Mouse (Mus musculus) neural tube, embryonic 14.5 days (tissue): Measurements from ENCODE around the gene Gpbar1. TPM values are rescaled to one million over a fixed set of nuclear protein-coding genes. Genes with fewer than 3 reads are reported as not detected.

ENCODE experiments used
- ATAC-seq: fragments of 200-750 bp; cut with Nextera tagmentation; 2 replicates; pipeline ENCODE4 v1.8.0; 2017; ENCODE audit warnings: low read depth, mild to moderate bottlenecking, moderate TSS enrichment, moderate library complexity
- H3K27ac ChIP-seq: fragments of 300-500 bp; sonication (generic); 2 replicates; pipeline ENCODE4 v1.5.1; 2014; ENCODE audit warnings: low read depth, mild to moderate bottlenecking, control low read depth, low read length, moderate library complexity, mixed read lengths
- H3K27me3 ChIP-seq: fragments of 300-500 bp; sonication (generic); 2 replicates; pipeline ENCODE4 v1.6.1; 2014; ENCODE audit warnings: low read length; ENCODE audit not compliant: control insufficient read depth, insufficient read depth
- H3K36me3 ChIP-seq: fragments of 300-500 bp; sonication (generic); 2 replicates; pipeline ENCODE4 v1.6.1; 2014; ENCODE audit warnings: low read length, mixed read lengths; ENCODE audit not compliant: control insufficient read depth, insufficient read depth
- H3K4me1 ChIP-seq: fragments of 300-500 bp; sonication (generic); 2 replicates; pipeline ENCODE4 v1.6.1; 2014; ENCODE audit warnings: low read length; ENCODE audit not compliant: control insufficient read depth, insufficient read depth
- H3K4me2 ChIP-seq: fragments of 300-500 bp; sonication (generic); 2 replicates; pipeline ENCODE4 v1.6.1; 2014; ENCODE audit warnings: mild to moderate bottlenecking, low read depth, low read length, control low read depth
- H3K4me3 ChIP-seq: fragments of 300-500 bp; sonication (generic); 2 replicates; pipeline ENCODE4 v1.5.1; 2014; ENCODE audit warnings: low read depth, low read length, control low read depth, mixed read lengths
- H3K9ac ChIP-seq: fragments of 300-500 bp; sonication (generic); replicated peaks from 2 replicates; pipeline ENCODE4 v1.6.1; 2014; ENCODE audit warnings: low read depth, mild to moderate bottlenecking, control low read depth, low read length, mixed read lengths
- H3K9me3 ChIP-seq: fragments of 300-500 bp; sonication (generic); 2 replicates; pipeline ENCODE4 v1.6.1; 2016; ENCODE audit warnings: low read length; ENCODE audit not compliant: control insufficient read depth
- WGBS: fragments of 180-500 bp; shearing (Covaris S2); extraction: QIAGEN DNeasy Blood & Tissue Kit; methylation state at CpG from one replicate; pipeline ENCODE4 v1.1.7; 2014; 5-methylcytosine and 5-hydroxymethylcytosine counted together
- polyA plus RNA-seq: library from polyadenylated mRNA; unstranded; fragments of >200 nt; fragmentation: Nextera tagmentation; extraction: Ambion mirVana; gene quantifications from 2 replicates; pipeline ENCODE4 v1.2.1, GENCODE M21; 2014

Gpbar1 gene
- polyA plus RNA-seq, 1 experiment from 2014 or later, result not detected

- no peaks in the 10 kb centered on the region for H3K9me3 ChIP-seq
- no peaks in the 10 kb centered on the region for H3K27me3 ChIP-seq
- no peaks in the 10 kb centered on the region for H3K36me3 ChIP-seq
- peaks cover 10% of the 10 kb centered on the region for H3K4me1 ChIP-seq
- H3K4me3 ChIP-seq, result no peak overlapping the region
- H3K4me2 ChIP-seq, result no peak overlapping the region
- 89% methylated on average over 5 of the region's 5 CpGs for WGBS
- no peak for ATAC-seq
- no peak overlapping the region for H3K27ac ChIP-seq
- H3K9ac ChIP-seq, result no peak overlapping the region
These were observed 11.8 kb downstream of the Gpbar1 start for GRCm38 (mm10) chr1:74290141-74290540.

GRCm38 (mm10) chr1:74292331-74293020, 14.1 kb downstream of the Gpbar1 start:
- H3K4me1 ChIP-seq, result peaks cover 13% of the 10 kb centered on the region; the same call in 1 of the 2 replicates
- H3K9ac ChIP-seq, result no peak overlapping the region
- no peak overlapping the region for H3K4me3 ChIP-seq
- H3K27me3 ChIP-seq, result no peaks in the 10 kb centered on the region
- H3K4me2 ChIP-seq, result no peak overlapping the region
- H3K36me3 ChIP-seq, result 0 out of 2 replicates have a peak, but pooled peaks cover 3% of the 10 kb centered on the region
- no peak for ATAC-seq
- WGBS, result 88% methylated on average over 11 of the region's 11 CpGs
- no peaks in the 10 kb centered on the region for H3K9me3 ChIP-seq
- H3K27ac ChIP-seq, result no peak overlapping the region

- Histone ChIP-seq H3K9me3 (no peaks in the 10 kb centered on the region), H3K4me2 (no peak overlapping the region), H3K4me1 (peaks cover 13% of the 10 kb centered on the region; the same call in 1 of the 2 replicates), H3K36me3 (peaks cover 3% of the 10 kb centered on the region; the same call in 1 of the 2 replicates), H3K9ac (no peak overlapping the region), H3K27me3 (no peaks in the 10 kb centered on the region), H3K4me3 (no peak overlapping the region), H3K27ac (no peak overlapping the region)
- WGBS, result 87% methylated on average over 8 of the region's 8 CpGs
- ATAC-seq, result no peak
These were observed 15.1 kb downstream of the Gpbar1 start for GRCm38 (mm10) chr1:74293306-74293960.

- peaks cover 3% of the 10 kb centered on the region; the same call in 1 of the 2 replicates for H3K36me3 ChIP-seq
- H3K9ac ChIP-seq, result no peak overlapping the region
- no peak overlapping the region for H3K27ac ChIP-seq
- H3K4me3 ChIP-seq, result no peak overlapping the region
- WGBS, result 88% methylated on average over 3 of the region's 3 CpGs
- ATAC-seq, result no peak
- H3K27me3 ChIP-seq, result no peaks in the 10 kb centered on the region
- no peaks in the 10 kb centered on the region for H3K9me3 ChIP-seq
- peaks cover 13% of the 10 kb centered on the region; the same call in 1 of the 2 replicates for H3K4me1 ChIP-seq
- H3K4me2 ChIP-seq, result no peak overlapping the region
These were observed 15.8 kb downstream of the Gpbar1 start for GRCm38 (mm10) chr1:74294090-74294643.

- Histone ChIP-seq H3K27ac (peak overlapping the region; percentile 82), H3K9ac (no peak overlapping the region), H3K4me2 (no peak overlapping the region), H3K4me3 (no peak overlapping the region), H3K27me3 (no peaks in the 10 kb centered on the region), H3K9me3 (no peaks in the 10 kb centered on the region), H3K36me3 (peaks cover 3% of the 10 kb centered on the region; the same call in 1 of the 2 replicates), H3K4me1 (peaks cover 13% of the 10 kb centered on the region; the same call in 1 of the 2 replicates)
- 85% methylated on average over 6 of the region's 6 CpGs for WGBS
- ATAC-seq, result 0 out of 2 replicates have a peak, but pooled peaks have one; percentile 18
These were observed 16.5 kb downstream of the Gpbar1 start for GRCm38 (mm10) chr1:74294733-74295455.

- 16% methylated on average over 9 of the region's 9 CpGs for WGBS
- Histone ChIP-seq H3K36me3 (peaks cover 3% of the 10 kb centered on the region; the same call in 1 of the 2 replicates), H3K27me3 (no peaks in the 10 kb centered on the region), H3K4me1 (peaks cover 10% of the 10 kb centered on the region; the same call in 1 of the 2 replicates), H3K4me2 (peak overlapping the region; percentile 22; the same call in 1 of the 2 replicates), H3K27ac (peak overlapping the region; percentile 82), H3K4me3 (no peak overlapping the region), H3K9ac (0 out of 2 replicates have a peak overlapping the region, but pooled peaks have one; percentile 21), H3K9me3 (no peaks in the 10 kb centered on the region)
- ATAC-seq, result peak; percentile 88
These were observed 17.3 kb downstream of the Gpbar1 start for GRCm38 (mm10) chr1:74295456-74296171.

- 70% methylated on average over 6 of the region's 6 CpGs for WGBS
- Histone ChIP-seq H3K9ac (no peak overlapping the region), H3K36me3 (peaks cover 3% of the 10 kb centered on the region; the same call in 1 of the 2 replicates), H3K4me2 (peak overlapping the region; percentile 22; the same call in 1 of the 2 replicates), H3K4me3 (no peak overlapping the region), H3K27me3 (no peaks in the 10 kb centered on the region), H3K4me1 (peaks cover 10% of the 10 kb centered on the region; the same call in 1 of the 2 replicates), H3K27ac (peak overlapping the region; percentile 82), H3K9me3 (no peaks in the 10 kb centered on the region)
- ATAC-seq, result no peak
These were observed 18.1 kb downstream of the Gpbar1 start for GRCm38 (mm10) chr1:74296477-74296876.

- no peaks in the 10 kb centered on the region for H3K27me3 ChIP-seq
- H3K4me2 ChIP-seq, result no peak overlapping the region
- H3K9ac ChIP-seq, result no peak overlapping the region
- H3K27ac ChIP-seq, result peak overlapping the region; percentile 16; the same call in 1 of the 2 replicates
- WGBS, result 86% methylated on average over 3 of the region's 3 CpGs
- H3K9me3 ChIP-seq, result no peaks in the 10 kb centered on the region
- H3K4me1 ChIP-seq, result peaks cover 10% of the 10 kb centered on the region; the same call in 1 of the 2 replicates
- H3K4me3 ChIP-seq, result no peak overlapping the region
- ATAC-seq, result no peak
- H3K36me3 ChIP-seq, result peaks cover 3% of the 10 kb centered on the region; the same call in 1 of the 2 replicates
These were observed 18.9 kb downstream of the Gpbar1 start for GRCm38 (mm10) chr1:74297269-74297668.
